Comparison of ENCODE assay signal across 12 mouse cellular contexts in genomic region chr11:108057138-108057537, GRCm38 (mm10).
"Had no signal": no experiment of that assay in that cellular context is flagged by ENCODE, and none has a peak within 500 bp of the region (broad histone marks: within the 10 kb centered on the region; RNA-seq: fewer than 3 reads in every experiment).

No protein-coding gene starts in this region.

- DNase-seq: kidney, adult 11 months; kidney, adult 8-10 months; kidney, postnatal 10 days; kidney, postnatal 36 days; liver, embryonic 13.5 days; lung, adult 2 months; lung, postnatal 14 days; lung, postnatal 4 days; midbrain, embryonic 14.5 days; thymus, adult 18-20 months; thymus, postnatal 36 days had no signal

- H3K4me3 ChIP-seq: kidney, embryonic 15.5 days; liver, embryonic 13.5 days had no signal

- H3K27ac ChIP-seq: kidney, embryonic 15.5 days; liver, embryonic 13.5 days had no signal

- H3K4me1 ChIP-seq: liver, embryonic 13.5 days had no signal
